Mouse (Mus musculus): ENCODE measurements around the gene Gucy1b2. TPM values are rescaled to one million over a fixed set of nuclear protein-coding genes. Genes with fewer than 3 reads are reported as not detected.

Gucy1b2 gene
- polyA plus RNA-seq, 1 experiment, result 0.08 TPM

DNA sequence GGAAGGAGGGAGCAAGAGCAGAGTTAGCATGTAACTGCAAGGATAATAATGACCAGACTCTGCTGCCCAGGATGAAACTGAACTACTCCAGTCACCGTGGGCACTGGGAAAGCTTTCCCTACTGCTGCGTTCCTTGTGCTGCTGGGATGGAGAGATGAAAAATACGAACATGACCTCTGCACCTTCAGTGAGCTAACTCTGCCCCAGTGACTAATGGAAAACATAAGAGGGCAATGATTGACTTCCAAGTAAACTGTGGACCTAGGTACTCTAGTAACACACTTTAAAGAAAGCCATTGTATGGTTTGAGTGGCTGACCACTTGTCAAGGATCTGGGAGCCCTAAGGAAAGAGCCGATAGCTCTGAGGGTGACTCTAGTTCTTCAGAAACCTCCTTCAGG, 17.9 kb downstream of the Gucy1b2 start:
- H3K4me1 ChIP-seq (replicated peaks; ENCODE audit: control insufficient read depth, insufficient read depth, low read length), result no peaks in the 10 kb centered on the region
- WGBS, result 97% methylated on average over 4 of the region's 4 CpGs

DNA sequence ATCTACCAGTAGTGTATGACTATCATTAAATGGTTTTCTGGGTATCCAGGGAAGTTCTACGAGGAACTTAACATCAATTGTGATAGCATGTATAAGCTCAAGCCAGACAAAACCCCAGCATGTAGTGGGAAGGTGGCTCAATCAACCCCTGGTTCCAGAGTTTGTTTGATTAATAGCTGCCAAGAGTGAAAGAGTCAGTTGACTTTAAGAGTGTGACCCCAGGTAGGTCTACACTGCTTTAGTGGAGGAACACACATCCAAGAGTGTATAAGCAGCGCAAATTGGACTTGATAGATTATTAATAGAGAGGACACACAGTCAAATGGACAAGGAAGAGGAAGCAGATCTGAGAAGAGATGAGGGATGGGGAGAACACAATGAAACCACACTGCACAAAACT, 18.3 kb downstream of the Gucy1b2 start:
- no peak overlapping the region for H3K27ac ChIP-seq (ENCODE audit: control insufficient read depth, insufficient read depth, low read length)
- H3K4me1 ChIP-seq (replicated peaks; ENCODE audit: control insufficient read depth, insufficient read depth, low read length), result no peaks in the 10 kb centered on the region
- TF ChIP-seq POLR2A (IDR thresholded peaks at IDR 0.05; ENCODE audit: control insufficient read depth, extremely low read depth, insufficient read depth, low read length, poor library complexity) (no peak), CTCF (IDR thresholded peaks at IDR 0.05; ENCODE audit: borderline replicate concordance, control insufficient read depth, extremely low read depth, insufficient read depth, low read length, poor library complexity) (no peak)
- no peaks in the 10 kb centered on the region for H3K36me3 ChIP-seq (ENCODE audit: control insufficient read depth, insufficient read depth, low read length)
- no peak overlapping the region for H3K4me3 ChIP-seq (ENCODE audit: control insufficient read depth, insufficient read depth, low read length)
- no peaks in the 10 kb centered on the region for H3K27me3 ChIP-seq (ENCODE audit: control insufficient read depth, insufficient read depth, low read length)
- WGBS, result 91% methylated on average over 2 of the region's 2 CpGs
- DNase-seq, result no peak

More for the DNA sequence above, 17.9 kb downstream of the Gucy1b2 start:
- Histone ChIP-seq H3K27ac (ENCODE audit: control insufficient read depth, insufficient read depth, low read length) (no peak overlapping the region), H3K27me3 (ENCODE audit: control insufficient read depth, insufficient read depth, low read length) (no peaks in the 10 kb centered on the region), H3K4me3 (ENCODE audit: control insufficient read depth, insufficient read depth, low read length) (no peak overlapping the region), H3K36me3 (ENCODE audit: control insufficient read depth, insufficient read depth, low read length) (no peaks in the 10 kb centered on the region)
- no peak for DNase-seq
- no peak for TF ChIP-seq CTCF (IDR thresholded peaks at IDR 0.05; ENCODE audit: borderline replicate concordance, control insufficient read depth, extremely low read depth, insufficient read depth, low read length, poor library complexity)
- no peak for TF ChIP-seq POLR2A (IDR thresholded peaks at IDR 0.05; ENCODE audit: control insufficient read depth, extremely low read depth, insufficient read depth, low read length, poor library complexity)

DNA sequence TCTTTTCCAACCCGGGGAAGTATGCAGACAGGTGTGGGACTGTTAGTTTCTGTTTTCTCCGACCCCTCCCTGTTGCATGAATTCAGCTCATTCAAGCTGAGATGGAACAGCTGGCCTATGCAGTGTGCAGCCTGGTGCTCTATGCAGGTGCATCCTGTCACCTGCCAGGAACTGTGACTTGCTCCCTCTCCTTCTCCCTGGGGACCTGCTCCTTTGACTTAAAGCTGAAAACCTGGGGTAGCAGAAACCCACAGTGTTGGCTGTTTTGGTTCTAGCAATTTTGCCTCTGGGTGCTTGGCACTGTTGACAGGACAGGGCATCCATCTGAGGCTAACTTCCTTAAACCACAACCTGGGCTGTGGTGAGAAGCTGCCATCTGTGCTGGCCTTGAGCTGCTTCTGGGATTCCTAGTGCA, 30.8 kb downstream of the Gucy1b2 start:
- Histone ChIP-seq H3K36me3 (ENCODE audit: control insufficient read depth, insufficient read depth, low read length) (no peaks in the 10 kb centered on the region), H3K27me3 (ENCODE audit: control insufficient read depth, insufficient read depth, low read length) (no peaks in the 10 kb centered on the region), H3K4me3 (ENCODE audit: control insufficient read depth, insufficient read depth, low read length) (no peak overlapping the region), H3K27ac (ENCODE audit: control insufficient read depth, insufficient read depth, low read length) (peak overlapping the region; percentile 87), H3K4me1 (replicated peaks; ENCODE audit: control insufficient read depth, insufficient read depth, low read length) (peaks cover 8% of the 10 kb centered on the region)
- TF ChIP-seq POLR2A (IDR thresholded peaks at IDR 0.05; ENCODE audit: control insufficient read depth, extremely low read depth, insufficient read depth, low read length, poor library complexity) (no peak), CTCF (IDR thresholded peaks at IDR 0.05; ENCODE audit: borderline replicate concordance, control insufficient read depth, extremely low read depth, insufficient read depth, low read length, poor library complexity) (peak; percentile 26; the same call in 1 of the 2 replicates)
- peak; percentile 70 for DNase-seq
- 2% methylated on average over 2 of the region's 2 CpGs for WGBS

DNA sequence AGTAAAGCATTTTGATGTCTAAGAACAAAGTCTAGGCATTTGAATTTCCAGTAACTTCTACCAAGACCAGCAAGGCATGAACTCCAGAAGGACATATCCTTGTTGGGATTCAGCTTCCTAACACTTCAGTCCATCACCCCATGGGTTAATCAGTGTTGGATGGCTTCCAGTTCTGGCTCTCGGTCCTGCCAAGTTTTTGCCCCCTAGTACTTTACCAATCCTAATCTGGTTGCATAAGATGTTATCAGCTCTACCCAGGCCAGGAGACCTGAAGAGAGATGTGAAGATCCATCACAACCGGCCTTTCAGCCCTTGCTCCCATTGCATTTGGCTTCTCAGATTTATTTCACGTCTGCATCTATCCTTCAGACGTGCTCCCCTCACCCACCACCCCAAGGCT, 33.8 kb downstream of the Gucy1b2 start:
- H3K4me3 ChIP-seq (ENCODE audit: control insufficient read depth, insufficient read depth, low read length), result no peak overlapping the region
- no peak for DNase-seq
- WGBS, result 94% methylated on average over 4 of the region's 4 CpGs

DNA sequence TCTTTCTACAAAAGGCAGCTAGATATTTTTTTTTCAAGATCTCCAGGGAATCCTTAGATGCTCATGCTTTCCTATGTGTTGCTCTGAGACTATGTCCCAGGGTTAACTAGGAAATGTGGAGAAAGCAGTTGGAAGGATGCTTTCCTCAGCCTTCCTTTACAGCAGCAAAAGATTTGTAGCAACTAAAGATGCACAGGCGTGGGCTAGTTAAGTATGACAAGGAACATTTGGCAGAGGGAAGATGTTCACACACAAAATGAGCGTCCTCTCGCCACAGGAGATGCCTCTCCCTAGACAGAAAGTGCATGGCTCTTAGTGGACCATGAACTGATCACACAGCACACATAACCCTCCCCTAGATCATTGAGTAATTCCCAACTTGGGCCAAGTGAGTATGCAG, 38.6 kb downstream of the Gucy1b2 start:
- H3K27ac ChIP-seq (ENCODE audit: control insufficient read depth, insufficient read depth, low read length), result no peak overlapping the region
- DNase-seq, result no peak
- TF ChIP-seq POLR2A (IDR thresholded peaks at IDR 0.05; ENCODE audit: control insufficient read depth, extremely low read depth, insufficient read depth, low read length, poor library complexity), result no peak
- TF ChIP-seq CTCF (IDR thresholded peaks at IDR 0.05; ENCODE audit: borderline replicate concordance, control insufficient read depth, extremely low read depth, insufficient read depth, low read length, poor library complexity), result no peak
- no peaks in the 10 kb centered on the region for H3K4me1 ChIP-seq (replicated peaks; ENCODE audit: control insufficient read depth, insufficient read depth, low read length)
- no peaks in the 10 kb centered on the region for H3K27me3 ChIP-seq (ENCODE audit: control insufficient read depth, insufficient read depth, low read length)
- no peaks in the 10 kb centered on the region for H3K36me3 ChIP-seq (ENCODE audit: control insufficient read depth, insufficient read depth, low read length)
- 93% methylated on average over 3 of the region's 3 CpGs for WGBS
- no peak overlapping the region for H3K4me3 ChIP-seq (ENCODE audit: control insufficient read depth, insufficient read depth, low read length)

More for the DNA sequence above, 33.8 kb downstream of the Gucy1b2 start:
- Histone ChIP-seq H3K4me1 (replicated peaks; ENCODE audit: control insufficient read depth, insufficient read depth, low read length) (peaks cover 8% of the 10 kb centered on the region), H3K27me3 (ENCODE audit: control insufficient read depth, insufficient read depth, low read length) (no peaks in the 10 kb centered on the region), H3K27ac (ENCODE audit: control insufficient read depth, insufficient read depth, low read length) (no peak overlapping the region), H3K36me3 (ENCODE audit: control insufficient read depth, insufficient read depth, low read length) (no peaks in the 10 kb centered on the region)
- no peak for TF ChIP-seq POLR2A (IDR thresholded peaks at IDR 0.05; ENCODE audit: control insufficient read depth, extremely low read depth, insufficient read depth, low read length, poor library complexity)
- TF ChIP-seq CTCF (IDR thresholded peaks at IDR 0.05; ENCODE audit: borderline replicate concordance, control insufficient read depth, extremely low read depth, insufficient read depth, low read length, poor library complexity), result no peak

DNA sequence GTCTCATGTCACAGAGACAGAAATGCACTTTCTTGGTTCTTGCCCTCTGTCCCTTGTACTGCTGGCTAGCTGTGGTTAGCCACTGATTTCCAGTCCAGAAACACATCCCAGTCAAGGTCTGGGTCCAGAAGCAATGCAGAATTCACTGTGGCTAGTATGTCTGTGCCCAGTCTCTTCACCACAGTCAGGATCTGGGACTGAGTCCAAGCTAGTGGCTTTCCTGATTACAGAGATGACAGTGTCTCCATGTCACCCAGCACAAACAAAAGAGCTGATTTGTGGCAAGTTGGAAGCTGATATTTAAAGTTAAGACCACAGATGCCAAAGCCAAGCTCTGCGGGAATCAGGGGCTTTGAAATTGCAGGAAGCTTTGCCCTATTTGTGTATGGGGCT, 39.4 kb downstream of the Gucy1b2 start:
- H3K4me3 ChIP-seq (ENCODE audit: control insufficient read depth, insufficient read depth, low read length), result no peak overlapping the region
- no peaks in the 10 kb centered on the region for H3K4me1 ChIP-seq (replicated peaks; ENCODE audit: control insufficient read depth, insufficient read depth, low read length)
- H3K27ac ChIP-seq (ENCODE audit: control insufficient read depth, insufficient read depth, low read length), result no peak overlapping the region
- WGBS, result 13% methylated on average over 1 of the region's 1 CpGs
- no peaks in the 10 kb centered on the region for H3K27me3 ChIP-seq (ENCODE audit: control insufficient read depth, insufficient read depth, low read length)
- no peaks in the 10 kb centered on the region for H3K36me3 ChIP-seq (ENCODE audit: control insufficient read depth, insufficient read depth, low read length)
- TF ChIP-seq CTCF (IDR thresholded peaks at IDR 0.05; ENCODE audit: borderline replicate concordance, control insufficient read depth, extremely low read depth, insufficient read depth, low read length, poor library complexity), result no peak
- no peak for DNase-seq
